Comparison of ENCODE assay signal across 17 mouse cellular contexts in the genomic region with DNA sequence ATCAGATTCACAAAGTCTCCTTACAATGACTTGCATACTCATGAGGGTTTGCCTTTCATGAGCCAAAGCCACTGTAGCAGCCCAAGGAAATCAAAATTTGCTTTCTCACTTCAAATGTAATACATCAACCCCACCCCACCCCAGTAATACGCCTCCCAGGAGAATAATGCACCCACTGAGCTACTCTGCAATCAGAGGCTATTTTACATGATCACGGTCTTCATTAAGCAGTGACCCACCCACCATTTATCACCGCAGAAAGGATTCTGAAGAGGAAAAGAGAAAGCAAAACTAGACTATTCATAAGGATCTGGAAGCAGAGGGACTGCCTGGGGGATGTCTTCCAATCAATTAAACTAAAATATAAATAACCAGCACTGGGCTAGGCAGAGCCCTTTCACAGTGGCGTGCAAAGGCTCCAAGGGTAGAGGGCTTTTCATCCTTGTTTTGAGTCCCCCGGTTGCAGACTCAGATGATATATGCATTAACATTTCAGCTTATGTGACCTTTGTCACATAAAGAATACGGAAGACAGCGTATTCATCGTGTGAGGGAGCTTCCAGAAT.
DNase-seq lines count a peak whose midpoint lies in the region; ATAC-seq and TF ChIP-seq lines count a peak whose summit lies in the region.
"Had no signal": no experiment of that assay in that cellular context is flagged by ENCODE, and none has a peak within 500 bp of the region (broad histone marks: within the 10 kb centered on the region; RNA-seq: fewer than 3 reads in every experiment).

No protein-coding gene starts in this region.

- peak overlapping the region; percentile 53 for H3K27ac ChIP-seq in midbrain, embryonic 13.5 days
- no peak overlapping the region for H3K27ac ChIP-seq in midbrain, embryonic 10.5 days (replicated peaks)
- peak overlapping the region; percentile 60 for H3K27ac ChIP-seq in forebrain, embryonic 12.5 days
- peak overlapping the region; percentile 62 for H3K27ac ChIP-seq in forebrain, postnatal 0 days (ENCODE audit: low read depth, low read length)
- peak overlapping the region; percentile 15; the same call in 1 of the 2 replicates for H3K27ac ChIP-seq in neural tube, embryonic 13.5 days (replicated peaks)
- H3K27ac ChIP-seq: heart, adult 2 months; limb, embryonic 15.5 days; liver, embryonic 15.5 days had no signal

- H3K4me1 ChIP-seq in midbrain, embryonic 13.5 days (replicated peaks) = peaks cover 64% of the 10 kb centered on the region
- H3K4me1 ChIP-seq in midbrain, embryonic 10.5 days = peaks cover 39% of the 10 kb centered on the region
- H3K4me1 ChIP-seq in forebrain, embryonic 12.5 days = peaks cover 64% of the 10 kb centered on the region
- peaks cover 8% of the 10 kb centered on the region for H3K4me1 ChIP-seq in forebrain, postnatal 0 days (ENCODE audit: insufficient read depth)
- peaks cover 71% of the 10 kb centered on the region for H3K4me1 ChIP-seq in neural tube, embryonic 13.5 days (replicated peaks)
- H3K4me1 ChIP-seq: liver, embryonic 15.5 days had no signal

- no peak overlapping the region for H3K4me3 ChIP-seq in midbrain, embryonic 13.5 days (replicated peaks)
- no peak overlapping the region for H3K4me3 ChIP-seq in midbrain, embryonic 10.5 days
- H3K4me3 ChIP-seq in forebrain, embryonic 12.5 days (replicated peaks) = no peak overlapping the region
- no peak overlapping the region for H3K4me3 ChIP-seq in forebrain, postnatal 0 days (ENCODE audit: low read depth, low read length)
- H3K4me3 ChIP-seq in neural tube, embryonic 13.5 days = no peak overlapping the region
- H3K4me3 ChIP-seq: heart, adult 2 months; limb, embryonic 15.5 days; liver, embryonic 15.5 days had no signal

- 48% methylated on average over 8 of the region's 8 CpGs for WGBS in midbrain, embryonic 13.5 days
- WGBS in midbrain, embryonic 10.5 days = 82% methylated on average over 8 of the region's 8 CpGs
- WGBS in forebrain, embryonic 12.5 days = 17% methylated on average over 8 of the region's 8 CpGs
- 18% methylated on average over 8 of the region's 8 CpGs for WGBS in forebrain, postnatal 0 days
- WGBS in neural tube, embryonic 13.5 days = 15% methylated on average over 8 of the region's 8 CpGs

- TF ChIP-seq CTCF in forebrain, postnatal 0 days (IDR thresholded peaks at IDR 0.05; ENCODE audit: low read depth) = no peak

- no peaks in the 10 kb centered on the region for H3K27me3 ChIP-seq in midbrain, embryonic 13.5 days
- no peaks in the 10 kb centered on the region for H3K27me3 ChIP-seq in midbrain, embryonic 10.5 days (ENCODE audit: low read depth, poor library complexity, severe bottlenecking)
- no peaks in the 10 kb centered on the region for H3K27me3 ChIP-seq in forebrain, embryonic 12.5 days
- no peaks in the 10 kb centered on the region for H3K27me3 ChIP-seq in forebrain, postnatal 0 days (ENCODE audit: insufficient read depth, low read length)
- H3K27me3 ChIP-seq in neural tube, embryonic 13.5 days = no peaks in the 10 kb centered on the region
- H3K27me3 ChIP-seq: limb, embryonic 15.5 days; liver, embryonic 15.5 days had no signal

- H3K4me2 ChIP-seq in midbrain, embryonic 13.5 days (replicated peaks) = no peak overlapping the region
- H3K4me2 ChIP-seq in forebrain, embryonic 12.5 days = peak overlapping the region; percentile 35
- no peak overlapping the region; the same call in 1 of the 2 replicates for H3K4me2 ChIP-seq in forebrain, postnatal 0 days (ENCODE audit: low read depth)
- 0 out of 2 replicates have a peak overlapping the region, but pooled peaks have one; percentile 14 for H3K4me2 ChIP-seq in neural tube, embryonic 13.5 days
- H3K4me2 ChIP-seq: limb, embryonic 15.5 days; liver, embryonic 15.5 days had no signal

- no peaks in the 10 kb centered on the region for H3K9me3 ChIP-seq in midbrain, embryonic 13.5 days
- no peaks in the 10 kb centered on the region for H3K9me3 ChIP-seq in midbrain, embryonic 10.5 days (replicated peaks)
- H3K9me3 ChIP-seq in forebrain, embryonic 12.5 days = no peaks in the 10 kb centered on the region
- H3K9me3 ChIP-seq in forebrain, postnatal 0 days (ENCODE audit: low read length) = no peaks in the 10 kb centered on the region
- no peaks in the 10 kb centered on the region for H3K9me3 ChIP-seq in neural tube, embryonic 13.5 days
- H3K9me3 ChIP-seq: limb, embryonic 15.5 days; liver, embryonic 15.5 days had no signal

- H3K36me3 ChIP-seq in midbrain, embryonic 13.5 days = no peaks in the 10 kb centered on the region
- no peaks in the 10 kb centered on the region for H3K36me3 ChIP-seq in midbrain, embryonic 10.5 days
- H3K36me3 ChIP-seq in forebrain, embryonic 12.5 days (replicated peaks) = no peaks in the 10 kb centered on the region
- no peaks in the 10 kb centered on the region for H3K36me3 ChIP-seq in forebrain, postnatal 0 days (ENCODE audit: insufficient read depth)
- H3K36me3 ChIP-seq in neural tube, embryonic 13.5 days = no peaks in the 10 kb centered on the region
- H3K36me3 ChIP-seq: limb, embryonic 15.5 days; liver, embryonic 15.5 days had no signal

- no peak for ATAC-seq in midbrain, embryonic 13.5 days
- ATAC-seq in forebrain, embryonic 12.5 days (ENCODE audit: low FRiP score) = peak; percentile 73
- peak; percentile 76; the same call in 1 of the 2 replicates for ATAC-seq in forebrain, postnatal 0 days
- ATAC-seq in neural tube, embryonic 13.5 days (ENCODE audit: low read depth) = no peak
- ATAC-seq: intestine, postnatal 0 days had no signal

- no peak for DNase-seq in midbrain, embryonic 10.5 days (ENCODE audit: low spot score)
- no peak for DNase-seq in forebrain, postnatal 0 days
- DNase-seq in ovary, postnatal 14 days (ENCODE audit: low spot score) = no peak
- no peak for DNase-seq in kidney, adult 11 months
- DNase-seq: cerebellum, adult 8-10 months; heart, adult 2 months; heart, postnatal 4 days; layer of hippocampus, postnatal 36 days; lung, postnatal 10 days; right cerebral cortex, adult 18-20 months; thymus, postnatal 25 days had no signal

- H3K9ac ChIP-seq in midbrain, embryonic 13.5 days (replicated peaks) = no peak overlapping the region
- H3K9ac ChIP-seq in forebrain, embryonic 12.5 days = no peak overlapping the region
- no peak overlapping the region for H3K9ac ChIP-seq in forebrain, postnatal 0 days
- H3K9ac ChIP-seq in neural tube, embryonic 13.5 days = no peak overlapping the region
- H3K9ac ChIP-seq: limb, embryonic 15.5 days; liver, embryonic 15.5 days had no signal

Comparison
In these comparisons a context has a peak if more than half of its experiments do, and no peak if none do; other contexts are left out.
1. H3K4me2 ChIP-seq: peak in forebrain, embryonic 12.5 days (single experiment) and neural tube, embryonic 13.5 days (single experiment); none in midbrain, embryonic 13.5 days (single experiment) and forebrain, postnatal 0 days (single experiment).
2. ATAC-seq: peak in forebrain, embryonic 12.5 days (single experiment) and forebrain, postnatal 0 days (single experiment); none in midbrain, embryonic 13.5 days (single experiment) and neural tube, embryonic 13.5 days (single experiment).